Mouse (Mus musculus): Measurements from ENCODE around the gene Prim2. TPM values are rescaled to one million over a fixed set of nuclear protein-coding genes. Genes with fewer than 3 reads are reported as not detected.

The Prim2 gene
- polyA plus RNA-seq, 2 experiments, result 32.5 to 34.1 TPM

DNA sequence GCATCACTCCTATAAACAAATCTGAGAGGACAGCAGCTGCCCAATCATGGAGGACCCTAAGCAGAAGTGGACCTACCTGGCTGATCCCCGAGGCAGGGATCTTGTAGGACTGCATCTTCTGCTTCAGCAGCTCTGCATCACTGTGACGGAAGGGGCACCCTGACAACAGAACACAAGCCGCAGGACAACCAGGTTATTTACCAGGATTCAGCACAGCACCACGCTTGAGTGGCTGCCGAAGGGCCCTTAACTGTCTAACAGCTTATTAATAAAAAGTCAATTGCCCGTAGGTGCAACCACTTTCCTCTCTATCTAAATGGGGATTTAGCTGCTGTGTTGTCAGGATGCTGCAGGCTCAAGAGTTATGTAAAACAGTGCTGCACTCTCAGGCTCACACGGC lies 189.2 kb downstream of the Prim2 start:
- WGBS, result 77% methylated on average over 7 of the region's 7 CpGs
- Histone ChIP-seq H3K4me3 (replicated peaks; ENCODE audit: low read length) (no peak overlapping the region), H3K4me2 (replicated peaks; ENCODE audit: low read depth, low read length, severe bottlenecking) (no peak overlapping the region), H3K4me1 (ENCODE audit: control insufficient read depth, insufficient read depth, low read length) (no peaks in the 10 kb centered on the region), H3K9ac (ENCODE audit: low read depth, low read length, severe bottlenecking) (no peak overlapping the region), H3K36me3 (ENCODE audit: control insufficient read depth, insufficient read depth, low read length) (no peaks in the 10 kb centered on the region; the same call in 1 of the 2 replicates), H3K9me3 (ENCODE audit: control insufficient read depth, low read length) (no peaks in the 10 kb centered on the region), H3K27ac (replicated peaks; ENCODE audit: low read depth, low read length) (no peak overlapping the region), H3K27me3 (ENCODE audit: control insufficient read depth, insufficient read depth, low read length) (no peaks in the 10 kb centered on the region)
- ATAC-seq (ENCODE audit: low FRiP score, low read depth) (no peak), DNase-seq (ENCODE audit: low spot score) (no peak)
- TF ChIP-seq POLR2A (IDR thresholded peaks at IDR 0.05; ENCODE audit: borderline replicate concordance, extremely low read depth, insufficient read depth, insufficient read length), result no peak

DNA sequence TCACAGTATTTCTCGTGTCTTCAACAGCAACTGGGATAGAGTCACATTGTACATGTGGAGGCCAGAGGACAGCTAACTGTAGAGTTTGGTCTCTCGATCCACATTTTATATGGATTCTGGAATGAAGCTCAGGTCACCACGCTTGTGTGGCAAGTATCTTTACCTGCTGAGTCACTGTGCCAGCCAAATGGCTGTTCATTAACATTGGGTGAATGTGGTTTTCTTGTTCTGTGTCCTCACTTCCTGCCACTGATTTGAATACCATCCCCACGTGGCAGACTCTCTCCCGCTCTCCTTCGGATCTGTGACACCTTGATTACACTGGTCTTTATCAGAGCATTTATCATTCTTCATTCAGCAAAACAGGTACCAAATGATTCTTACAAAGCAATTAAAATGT lies 198.5 kb downstream of the Prim2 start:
- TF ChIP-seq POLR2A (IDR thresholded peaks at IDR 0.05; ENCODE audit: borderline replicate concordance, extremely low read depth, insufficient read depth, insufficient read length), result no peak
- Histone ChIP-seq H3K27me3 (ENCODE audit: control insufficient read depth, insufficient read depth, low read length) (no peaks in the 10 kb centered on the region), H3K27ac (replicated peaks; ENCODE audit: low read depth, low read length) (no peak overlapping the region), H3K36me3 (ENCODE audit: control insufficient read depth, insufficient read depth, low read length) (no peaks in the 10 kb centered on the region), H3K4me2 (replicated peaks; ENCODE audit: low read depth, low read length, severe bottlenecking) (no peak overlapping the region), H3K9me3 (ENCODE audit: control insufficient read depth, low read length) (no peaks in the 10 kb centered on the region), H3K4me1 (ENCODE audit: control insufficient read depth, insufficient read depth, low read length) (no peaks in the 10 kb centered on the region), H3K9ac (ENCODE audit: low read depth, low read length, severe bottlenecking) (no peak overlapping the region), H3K4me3 (replicated peaks; ENCODE audit: low read length) (no peak overlapping the region)
- DNase-seq (ENCODE audit: low spot score) (no peak), ATAC-seq (ENCODE audit: low FRiP score, low read depth) (no peak)
- WGBS, result 90% methylated on average over 6 of the region's 6 CpGs

DNA sequence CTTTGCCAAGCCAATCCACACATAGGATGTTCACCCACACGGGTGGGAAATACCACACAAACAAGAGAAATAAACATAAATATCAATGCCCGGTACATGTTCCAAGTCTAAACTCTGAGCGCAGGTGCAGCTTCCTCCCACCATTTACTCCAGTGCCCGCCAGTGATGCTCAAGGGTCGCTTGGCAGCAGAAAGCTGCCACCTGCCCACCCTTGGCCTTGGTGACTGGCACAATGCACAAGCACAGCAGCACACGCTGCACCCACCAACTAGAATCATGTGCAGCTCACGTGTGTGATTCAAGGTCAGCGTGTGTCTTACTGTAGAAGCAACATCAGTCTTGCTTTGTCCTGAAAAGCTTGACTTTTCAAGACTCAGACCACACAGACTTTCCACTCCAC lies 199.4 kb downstream of the Prim2 start:
- no peak overlapping the region for H3K4me3 ChIP-seq (replicated peaks; ENCODE audit: low read length)
- no peak overlapping the region for H3K9ac ChIP-seq (ENCODE audit: low read depth, low read length, severe bottlenecking)
- TF ChIP-seq POLR2A (IDR thresholded peaks at IDR 0.05; ENCODE audit: borderline replicate concordance, extremely low read depth, insufficient read depth, insufficient read length), result no peak
- H3K27ac ChIP-seq (replicated peaks; ENCODE audit: low read depth, low read length), result no peak overlapping the region
- no peaks in the 10 kb centered on the region for H3K4me1 ChIP-seq (ENCODE audit: control insufficient read depth, insufficient read depth, low read length)
- H3K9me3 ChIP-seq (ENCODE audit: control insufficient read depth, low read length), result no peaks in the 10 kb centered on the region
- ATAC-seq (ENCODE audit: low FRiP score, low read depth), result no peak
- WGBS, result 92% methylated on average over 8 of the region's 8 CpGs
- no peaks in the 10 kb centered on the region for H3K36me3 ChIP-seq (ENCODE audit: control insufficient read depth, insufficient read depth, low read length)
- DNase-seq (ENCODE audit: low spot score), result no peak
- no peaks in the 10 kb centered on the region for H3K27me3 ChIP-seq (ENCODE audit: control insufficient read depth, insufficient read depth, low read length)
- H3K4me2 ChIP-seq (replicated peaks; ENCODE audit: low read depth, low read length, severe bottlenecking), result no peak overlapping the region

DNA sequence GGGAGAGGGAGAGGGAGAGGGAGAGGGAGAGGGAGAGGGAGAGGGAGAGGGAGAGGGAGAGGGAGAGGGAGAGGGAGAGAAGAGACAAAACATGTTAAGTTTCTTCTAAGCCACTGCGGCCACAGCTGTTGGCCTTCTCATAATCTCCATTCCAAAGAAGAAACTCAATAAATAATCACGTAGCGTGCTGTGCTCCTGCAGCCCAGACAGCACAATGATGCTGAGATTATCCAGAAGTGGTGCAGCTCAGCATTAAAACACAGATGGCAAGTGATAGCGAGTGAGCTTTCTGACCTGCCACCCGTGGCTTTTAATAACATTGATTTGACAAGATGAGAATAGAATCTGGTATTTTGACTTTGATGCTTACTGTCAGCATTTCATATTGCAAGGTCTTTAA lies 205.4 kb downstream of the Prim2 start:
- DNase-seq (ENCODE audit: low spot score), result no peak
- Histone ChIP-seq H3K4me1 (ENCODE audit: control insufficient read depth, insufficient read depth, low read length) (no peaks in the 10 kb centered on the region), H3K36me3 (ENCODE audit: control insufficient read depth, insufficient read depth, low read length) (0 out of 2 replicates have a peak, but pooled peaks cover 5% of the 10 kb centered on the region), H3K9ac (ENCODE audit: low read depth, low read length, severe bottlenecking) (no peak overlapping the region), H3K4me3 (replicated peaks; ENCODE audit: low read length) (no peak overlapping the region), H3K27ac (replicated peaks; ENCODE audit: low read depth, low read length) (no peak overlapping the region), H3K9me3 (ENCODE audit: control insufficient read depth, low read length) (no peaks in the 10 kb centered on the region), H3K4me2 (replicated peaks; ENCODE audit: low read depth, low read length, severe bottlenecking) (no peak overlapping the region), H3K27me3 (ENCODE audit: control insufficient read depth, insufficient read depth, low read length) (no peaks in the 10 kb centered on the region)
- no peak for ATAC-seq (ENCODE audit: low FRiP score, low read depth)
- 50% methylated on average over 5 of the region's 5 CpGs for WGBS
- no peak for TF ChIP-seq POLR2A (IDR thresholded peaks at IDR 0.05; ENCODE audit: borderline replicate concordance, extremely low read depth, insufficient read depth, insufficient read length)

DNA sequence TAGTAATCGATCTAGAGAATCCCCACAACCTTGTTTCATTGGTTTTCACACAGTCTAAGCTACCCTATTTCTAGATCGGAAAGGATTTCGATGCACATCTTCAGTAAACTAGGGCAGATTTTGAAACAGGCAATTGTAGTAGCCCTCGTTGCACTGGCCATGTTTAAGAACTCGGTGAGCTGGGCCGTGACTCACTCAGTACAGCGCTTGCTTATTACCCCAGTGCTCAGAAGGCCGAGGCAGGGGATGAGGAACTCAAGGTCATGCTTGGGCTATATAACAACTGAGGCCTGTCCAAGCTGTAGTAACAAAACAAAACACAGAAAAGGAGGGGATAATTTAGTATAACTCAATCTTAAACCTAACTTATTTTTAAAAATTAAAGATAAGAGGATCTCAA lies 208.9 kb downstream of the Prim2 start:
- H3K27me3 ChIP-seq (ENCODE audit: control insufficient read depth, insufficient read depth, low read length), result no peaks in the 10 kb centered on the region
- H3K36me3 ChIP-seq (ENCODE audit: control insufficient read depth, insufficient read depth, low read length), result 0 out of 2 replicates have a peak, but pooled peaks cover 5% of the 10 kb centered on the region
- ATAC-seq (ENCODE audit: low FRiP score, low read depth) (no peak), DNase-seq (ENCODE audit: low spot score) (no peak)
- H3K27ac ChIP-seq (replicated peaks; ENCODE audit: low read depth, low read length), result no peak overlapping the region
- H3K4me3 ChIP-seq (replicated peaks; ENCODE audit: low read length), result no peak overlapping the region
- no peaks in the 10 kb centered on the region for H3K9me3 ChIP-seq (ENCODE audit: control insufficient read depth, low read length)
- no peak overlapping the region for H3K4me2 ChIP-seq (replicated peaks; ENCODE audit: low read depth, low read length, severe bottlenecking)
- 46% methylated on average over 8 of the region's 8 CpGs for WGBS
- H3K4me1 ChIP-seq (ENCODE audit: control insufficient read depth, insufficient read depth, low read length), result no peaks in the 10 kb centered on the region
- no peak overlapping the region for H3K9ac ChIP-seq (ENCODE audit: low read depth, low read length, severe bottlenecking)
- TF ChIP-seq POLR2A (IDR thresholded peaks at IDR 0.05; ENCODE audit: borderline replicate concordance, extremely low read depth, insufficient read depth, insufficient read length), result no peak

DNA sequence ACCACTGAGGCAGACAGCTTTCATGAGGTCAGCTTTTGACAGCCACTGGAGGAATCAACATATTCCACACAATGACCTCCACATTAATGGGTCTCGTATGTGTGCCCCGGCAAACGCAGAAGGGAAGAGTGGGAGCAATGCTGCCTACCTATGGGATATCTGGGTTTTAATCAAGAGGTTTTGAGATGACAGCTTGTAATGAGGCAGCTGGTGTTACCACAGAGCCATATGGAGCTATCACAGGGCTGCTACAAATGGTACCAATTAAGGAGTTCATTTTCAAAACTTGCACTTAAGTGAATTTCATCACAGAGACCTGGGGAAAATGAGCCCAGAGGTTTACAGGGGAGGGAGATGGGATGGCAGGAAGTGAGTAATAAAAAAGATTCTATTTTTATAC lies 209.3 kb downstream of the Prim2 start:
- no peaks in the 10 kb centered on the region for H3K9me3 ChIP-seq (ENCODE audit: control insufficient read depth, low read length)
- H3K36me3 ChIP-seq (ENCODE audit: control insufficient read depth, insufficient read depth, low read length), result 0 out of 2 replicates have a peak, but pooled peaks cover 5% of the 10 kb centered on the region
- ATAC-seq (ENCODE audit: low FRiP score, low read depth) (no peak), DNase-seq (ENCODE audit: low spot score) (no peak)
- no peak for TF ChIP-seq POLR2A (IDR thresholded peaks at IDR 0.05; ENCODE audit: borderline replicate concordance, extremely low read depth, insufficient read depth, insufficient read length)
- 37% methylated on average over 3 of the region's 3 CpGs for WGBS
- no peaks in the 10 kb centered on the region for H3K4me1 ChIP-seq (ENCODE audit: control insufficient read depth, insufficient read depth, low read length)
- no peak overlapping the region for H3K9ac ChIP-seq (ENCODE audit: low read depth, low read length, severe bottlenecking)
- no peak overlapping the region for H3K27ac ChIP-seq (replicated peaks; ENCODE audit: low read depth, low read length)
- H3K4me3 ChIP-seq (replicated peaks; ENCODE audit: low read length), result no peak overlapping the region
- H3K27me3 ChIP-seq (ENCODE audit: control insufficient read depth, insufficient read depth, low read length), result no peaks in the 10 kb centered on the region
- H3K4me2 ChIP-seq (replicated peaks; ENCODE audit: low read depth, low read length, severe bottlenecking), result no peak overlapping the region

Data from limb, embryonic 14.5 days (tissue).